Mouse (Mus musculus) liver, embryonic 12.5 days (tissue): ENCODE data around the gene Panx2. TPM values are rescaled to one million over a fixed set of nuclear protein-coding genes. Genes with fewer than 3 reads are reported as not detected.
A peak's percentile ranks its signal among the peaks of the same experiment; 100 is the strongest.

Source experiments
- ATAC-seq: fragments of 200-750 bp; cut with Nextera tagmentation; 2 replicates; pipeline ENCODE4 v1.8.0; 2017; ENCODE audit warnings: moderate number of reproducible peaks, mild to moderate bottlenecking, moderate library complexity
- H3K27ac ChIP-seq: fragments of 300-500 bp; sonication (generic); 2 replicates; pipeline ENCODE4 v1.5.1; 2016; ENCODE audit warnings: mild to moderate bottlenecking
- H3K27me3 ChIP-seq: fragments of 300-500 bp; sonication (generic); replicated peaks from 2 replicates; pipeline ENCODE4 v1.6.1; 2016; ENCODE audit warnings: mild to moderate bottlenecking, moderate library complexity
- H3K36me3 ChIP-seq: fragments of 300-500 bp; sonication (generic); 2 replicates; pipeline ENCODE4 v1.6.1; 2016; ENCODE audit warnings: mild to moderate bottlenecking, moderate library complexity
- H3K4me1 ChIP-seq: fragments of 300-500 bp; sonication (generic); 2 replicates; pipeline ENCODE4 v1.6.1; 2016
- H3K4me2 ChIP-seq: fragments of 300-500 bp; sonication (generic); 2 replicates; pipeline ENCODE4 v1.6.1; 2016; ENCODE audit warnings: mild to moderate bottlenecking, moderate library complexity
- H3K4me3 ChIP-seq: fragments of 300-500 bp; sonication (generic); 2 replicates; pipeline ENCODE4 v1.5.1; 2016; ENCODE audit warnings: mild to moderate bottlenecking, moderate library complexity
- H3K9ac ChIP-seq: fragments of 300-500 bp; sonication (generic); 2 replicates; pipeline ENCODE4 v1.6.1; 2016; ENCODE audit warnings: mild to moderate bottlenecking, moderate library complexity
- H3K9me3 ChIP-seq: fragments of 300-500 bp; sonication (generic); replicated peaks from 2 replicates; pipeline ENCODE4 v1.6.1; 2016; ENCODE audit warnings: mild to moderate bottlenecking, moderate library complexity
- WGBS: fragments of 180-500 bp; shearing (Covaris S2); methylation state at CpG from one replicate; pipeline ENCODE4 v1.1.7; 2016; ENCODE audit not compliant: insufficient replicate concordance; 5-methylcytosine and 5-hydroxymethylcytosine counted together
- polyA plus RNA-seq: library from polyadenylated mRNA; unstranded; fragments of >200 nt; fragmentation: Nextera tagmentation; extraction: Ambion mirVana; gene quantifications from 2 replicates; pipeline ENCODE4 v1.2.1, GENCODE M21; 2016

The Panx2 gene
- polyA plus RNA-seq, 1 experiment from 2014 or later: not detected

- H3K27ac ChIP-seq: no peak overlapping the region
- H3K9me3 ChIP-seq: no peaks in the 10 kb centered on the region
- H3K4me1 ChIP-seq: 0 out of 2 replicates have a peak, but pooled peaks cover 7% of the 10 kb centered on the region
- H3K4me3 ChIP-seq: no peak overlapping the region
- no peak overlapping the region for H3K4me2 ChIP-seq
- H3K36me3 ChIP-seq: no peaks in the 10 kb centered on the region
- no peak overlapping the region for H3K9ac ChIP-seq
- peaks cover 98% of the 10 kb centered on the region for H3K27me3 ChIP-seq
- 72% methylated on average over 5 of the region's 5 CpGs for WGBS
- ATAC-seq: no peak
Observed at GRCm38 (mm10) chr15:89062518-89062910, 3.0 kb downstream of the Panx2 start.

GRCm38 (mm10) chr15:89063001-89063400 is 3.5 kb downstream of the Panx2 start:
- H3K27ac ChIP-seq: no peak overlapping the region
- no peaks in the 10 kb centered on the region for H3K9me3 ChIP-seq
- H3K4me1 ChIP-seq: 0 out of 2 replicates have a peak, but pooled peaks cover 11% of the 10 kb centered on the region
- H3K9ac ChIP-seq: no peak overlapping the region
- H3K27me3 ChIP-seq: peaks cover 98% of the 10 kb centered on the region
- 65% methylated on average over 7 of the region's 7 CpGs for WGBS
- ATAC-seq: no peak
- no peaks in the 10 kb centered on the region for H3K36me3 ChIP-seq
- H3K4me2 ChIP-seq: no peak overlapping the region
- H3K4me3 ChIP-seq: no peak overlapping the region

GRCm38 (mm10) chr15:89063536-89063935 is 4.0 kb downstream of the Panx2 start:
- H3K36me3 ChIP-seq: no peaks in the 10 kb centered on the region
- no peak overlapping the region for H3K27ac ChIP-seq
- H3K4me1 ChIP-seq: 0 out of 2 replicates have a peak, but pooled peaks cover 12% of the 10 kb centered on the region
- 62% methylated on average over 6 of the region's 6 CpGs for WGBS
- no peaks in the 10 kb centered on the region for H3K9me3 ChIP-seq
- ATAC-seq: no peak
- H3K4me2 ChIP-seq: no peak overlapping the region
- H3K27me3 ChIP-seq: peaks cover 98% of the 10 kb centered on the region
- no peak overlapping the region for H3K4me3 ChIP-seq
- no peak overlapping the region for H3K9ac ChIP-seq

- no peak overlapping the region for H3K4me2 ChIP-seq
- H3K9me3 ChIP-seq: no peaks in the 10 kb centered on the region
- no peak for ATAC-seq
- 67% methylated on average over 5 of the region's 5 CpGs for WGBS
- no peaks in the 10 kb centered on the region for H3K36me3 ChIP-seq
- no peak overlapping the region for H3K9ac ChIP-seq
- H3K4me1 ChIP-seq: 0 out of 2 replicates have a peak, but pooled peaks cover 10% of the 10 kb centered on the region
- H3K4me3 ChIP-seq: no peak overlapping the region
- no peak overlapping the region for H3K27ac ChIP-seq
- peaks cover 98% of the 10 kb centered on the region for H3K27me3 ChIP-seq
Observed at GRCm38 (mm10) chr15:89064891-89065290, 5.4 kb downstream of the Panx2 start.

- Histone ChIP-seq H3K36me3 (no peaks in the 10 kb centered on the region), H3K9me3 (no peaks in the 10 kb centered on the region), H3K27ac (no peak overlapping the region), H3K4me3 (0 out of 2 replicates have a peak overlapping the region, but pooled peaks have one; percentile 12), H3K4me2 (peak overlapping the region; percentile 31), H3K27me3 (peaks cover 93% of the 10 kb centered on the region), H3K4me1 (0 out of 2 replicates have a peak, but pooled peaks cover 6% of the 10 kb centered on the region), H3K9ac (no peak overlapping the region)
- no peak for ATAC-seq
- 17% methylated on average over 34 of the region's 35 CpGs for WGBS
Observed at GRCm38 (mm10) chr15:89067609-89068008, 8.1 kb downstream of the Panx2 start.

- peaks cover 93% of the 10 kb centered on the region for H3K27me3 ChIP-seq
- no peak overlapping the region for H3K4me3 ChIP-seq
- ATAC-seq: no peak
Observed at GRCm38 (mm10) chr15:89068226-89068625, 8.7 kb downstream of the Panx2 start.

GRCm38 (mm10) chr15:89069336-89069840 is 9.9 kb downstream of the Panx2 start:
- WGBS: 62% methylated on average over 19 of the region's 19 CpGs
- H3K27ac ChIP-seq: no peak overlapping the region
- 0 out of 2 replicates have a peak, but pooled peaks cover 6% of the 10 kb centered on the region for H3K4me1 ChIP-seq
- H3K4me3 ChIP-seq: no peak overlapping the region
- peaks cover 89% of the 10 kb centered on the region for H3K27me3 ChIP-seq
- no peak for ATAC-seq
- H3K9me3 ChIP-seq: no peaks in the 10 kb centered on the region
- no peak overlapping the region for H3K9ac ChIP-seq
- no peak overlapping the region for H3K4me2 ChIP-seq
- H3K36me3 ChIP-seq: no peaks in the 10 kb centered on the region

More at GRCm38 (mm10) chr15:89068226-89068625, 8.7 kb downstream of the Panx2 start:
- no peaks in the 10 kb centered on the region for H3K9me3 ChIP-seq
- WGBS: 18% methylated on average over 26 of the region's 26 CpGs
- no peaks in the 10 kb centered on the region for H3K36me3 ChIP-seq
- no peak overlapping the region for H3K27ac ChIP-seq
- H3K4me2 ChIP-seq: no peak overlapping the region
- 0 out of 2 replicates have a peak, but pooled peaks cover 6% of the 10 kb centered on the region for H3K4me1 ChIP-seq
- no peak overlapping the region for H3K9ac ChIP-seq

GRCm38 (mm10) chr15:89070606-89071005 is 11.1 kb downstream of the Panx2 start:
- ATAC-seq: no peak
- H3K9ac ChIP-seq: no peak overlapping the region
- no peak overlapping the region for H3K4me3 ChIP-seq
- WGBS: 64% methylated on average over 24 of the region's 24 CpGs
- H3K27me3 ChIP-seq: peaks cover 84% of the 10 kb centered on the region
- H3K4me1 ChIP-seq: peaks cover 16% of the 10 kb centered on the region
- no peak overlapping the region for H3K27ac ChIP-seq
- no peak overlapping the region for H3K4me2 ChIP-seq
- no peaks in the 10 kb centered on the region for H3K9me3 ChIP-seq
- H3K36me3 ChIP-seq: no peaks in the 10 kb centered on the region

GRCm38 (mm10) chr15:89073993-89074603 is 14.6 kb downstream of the Panx2 start:
- no peak overlapping the region for H3K4me2 ChIP-seq
- H3K4me3 ChIP-seq: no peak overlapping the region
- no peak overlapping the region for H3K27ac ChIP-seq
- H3K4me1 ChIP-seq: peaks cover 40% of the 10 kb centered on the region
- no peak for ATAC-seq
- H3K27me3 ChIP-seq: peaks cover 49% of the 10 kb centered on the region
- no peaks in the 10 kb centered on the region for H3K9me3 ChIP-seq
- no peaks in the 10 kb centered on the region for H3K36me3 ChIP-seq
- 48% methylated on average over 10 of the region's 10 CpGs for WGBS
- H3K9ac ChIP-seq: no peak overlapping the region

GRCm38 (mm10) chr15:89074613-89075477 is 15.3 kb downstream of the Panx2 start, which contains the start of gene Trabd:
Gene Trabd (plus strand): TSS chr15:89075124.
- Histone ChIP-seq H3K9ac (peak within 1 kb of the TSS; percentile 86), H3K27me3 (peaks cover 42% of the 10 kb centered on the region), H3K4me3 (peak within 1 kb of the TSS; percentile 77), H3K36me3 (peaks cover 6% of the 10 kb centered on the region; the same call in 1 of the 2 replicates), H3K4me2 (peak within 1 kb of the TSS; percentile 98), H3K27ac (peak within 1 kb of the TSS; percentile 77), H3K4me1 (peaks cover 40% of the 10 kb centered on the region), H3K9me3 (no peaks in the 10 kb centered on the region)
- 36% methylated on average over 11 of the region's 11 CpGs for WGBS
- no peak for ATAC-seq

GRCm38 (mm10) chr15:89075478-89076147 is 16.1 kb downstream of the Panx2 start:
- H3K4me1 ChIP-seq: peaks cover 40% of the 10 kb centered on the region
- H3K36me3 ChIP-seq: peaks cover 9% of the 10 kb centered on the region; the same call in 1 of the 2 replicates
- H3K9ac ChIP-seq: peak overlapping the region; percentile 86
- peak overlapping the region; percentile 98 for H3K4me2 ChIP-seq
- WGBS: under 1% methylated on average over 59 of the region's 59 CpGs
- no peaks in the 10 kb centered on the region for H3K9me3 ChIP-seq
- peaks cover 34% of the 10 kb centered on the region for H3K27me3 ChIP-seq
- peak overlapping the region; percentile 77 for H3K4me3 ChIP-seq
- peak overlapping the region; percentile 77 for H3K27ac ChIP-seq
- ATAC-seq: peak; percentile 88
